Mouse (Mus musculus): Measurements from ENCODE around the gene Lsm10.

Gene Lsm10

GRCm38 (mm10) chr4:126120506-126120905, 24.1 kb downstream of the Lsm10 start:
- no peak for DNase-seq

- no peak for DNase-seq
Measured at GRCm38 (mm10) chr4:126123309-126124040, 27.1 kb downstream of the Lsm10 start.

GRCm38 (mm10) chr4:126130502-126130901, 34.1 kb downstream of the Lsm10 start:
- peak; percentile 71 to 92 for DNase-seq

- peak; percentile 73 to 86 for DNase-seq
Measured at GRCm38 (mm10) chr4:126131290-126132121, 35.1 kb downstream of the Lsm10 start.

- DNase-seq, result peak; percentile 62 to 78
Measured at GRCm38 (mm10) chr4:126132636-126133264, 36.3 kb downstream of the Lsm10 start.

- DNase-seq, result no peak
Measured at GRCm38 (mm10) chr4:126134236-126134635, 37.8 kb downstream of the Lsm10 start.

GRCm38 (mm10) chr4:126134639-126135038, 38.2 kb downstream of the Lsm10 start:
- DNase-seq, result no peak

GRCm38 (mm10) chr4:126137773-126138172, 41.4 kb downstream of the Lsm10 start:
- no peak for DNase-seq

- peak in 1 of 2 experiments; percentile 32 for DNase-seq
Measured at GRCm38 (mm10) chr4:126141021-126141420, 44.6 kb downstream of the Lsm10 start.

- DNase-seq, result no peak
Measured at GRCm38 (mm10) chr4:126145396-126145795, 49.0 kb downstream of the Lsm10 start.

GRCm38 (mm10) chr4:126146974-126147532, 50.6 kb downstream of the Lsm10 start:
- DNase-seq, result no peak

- DNase-seq, result peak; percentile 89 to 95
Measured at GRCm38 (mm10) chr4:126147533-126148160, 51.2 kb downstream of the Lsm10 start, which contains the start of gene Eva1b. TSS of gene Eva1b (plus strand) at chr4:126147744.

Measured in lung, postnatal 4 days (tissue).